Mouse (Mus musculus): ENCODE measurements around the gene Emc6. TPM values are rescaled to one million over a fixed set of nuclear protein-coding genes. Genes with fewer than 3 reads are reported as not detected.

The Emc6 gene
- 10 to 100 TPM; 78.3 to 84.4 TPM for total RNA-seq (2021)

GRCm38 (mm10) chr11:73176608-73177508, at the start of gene Emc6, which contains the start of gene Tax1bp3:
TSS of gene Emc6 (minus strand) at chr11:73177037.
TSS of gene Tax1bp3 (plus strand) at chr11:73177083.
- intact Hi-C loops (cut with DNase I), result no loop called here
- peak; percentile 94 for DNase-seq (ENCODE audit: low spot score)

- no peak for DNase-seq (ENCODE audit: low spot score)
- intact Hi-C loops (cut with DNase I), result no loop called here
Measured at GRCm38 (mm10) chr11:73225856-73226255, 49.0 kb upstream of the Emc6 start.

- intact Hi-C loops (cut with DNase I), result loop anchor here (5.0 kb wide), 1 partner anchor 58 kb away; no protein-coding TSS in a partner anchor
- DNase-seq (ENCODE audit: low spot score), result no peak
Measured at GRCm38 (mm10) chr11:73223966-73224365, 47.1 kb upstream of the Emc6 start.

- no peak for DNase-seq (ENCODE audit: low spot score)
- intact Hi-C loops (cut with DNase I), result loop anchor here (5.0 kb wide), 1 partner anchor 59 kb away; no protein-coding TSS in a partner anchor
Measured at GRCm38 (mm10) chr11:73222846-73223245, 46.0 kb upstream of the Emc6 start.

GRCm38 (mm10) chr11:73220651-73221050, 43.8 kb upstream of the Emc6 start:
- no peak for DNase-seq (ENCODE audit: low spot score)
- intact Hi-C loops (cut with DNase I), result loop anchor here (5.0 kb wide), 1 partner anchor 62 kb away; no protein-coding TSS in a partner anchor

GRCm38 (mm10) chr11:73219671-73220070, 42.8 kb upstream of the Emc6 start:
- no peak for DNase-seq (ENCODE audit: low spot score)
- intact Hi-C loops (cut with DNase I), result loop anchor here (5.0 kb wide), 1 partner anchor 63 kb away; no protein-coding TSS in a partner anchor

- intact Hi-C loops (cut with DNase I), result no loop called here
- no peak for DNase-seq (ENCODE audit: low spot score)
Measured at GRCm38 (mm10) chr11:73213956-73214355, 37.1 kb upstream of the Emc6 start.

- intact Hi-C loops (cut with DNase I), result no loop called here
- no peak for DNase-seq (ENCODE audit: low spot score)
Measured at GRCm38 (mm10) chr11:73207621-73208020, 30.8 kb upstream of the Emc6 start.

- no peak for DNase-seq (ENCODE audit: low spot score)
- intact Hi-C loops (cut with DNase I), result no loop called here
Measured at GRCm38 (mm10) chr11:73205194-73205593, 28.4 kb upstream of the Emc6 start.

- DNase-seq (ENCODE audit: low spot score), result no peak
Measured at GRCm38 (mm10) chr11:73203895-73204294, 27.1 kb upstream of the Emc6 start.

GRCm38 (mm10) chr11:73201597-73201996, 24.8 kb upstream of the Emc6 start:
- intact Hi-C loops (cut with DNase I), result loop anchor here (2.0 kb wide), 1 partner anchor 63 kb away; the partner anchor contains the start of gene Haspin

More at GRCm38 (mm10) chr11:73203895-73204294, 27.1 kb upstream of the Emc6 start:
- intact Hi-C loops (cut with DNase I), result no loop called here

GRCm38 (mm10) chr11:73201021-73201420, 24.2 kb upstream of the Emc6 start:
- DNase-seq (ENCODE audit: low spot score), result no peak
- intact Hi-C loops (cut with DNase I), result loop anchor here (2.0 kb wide), 1 partner anchor 62 kb away; the partner anchor contains the start of gene Haspin

More at GRCm38 (mm10) chr11:73201597-73201996, 24.8 kb upstream of the Emc6 start:
- peak; percentile 24 for DNase-seq (ENCODE audit: low spot score)

- intact Hi-C loops (cut with DNase I), result loop anchor here (2.0 kb wide), 2 partner anchors 21 to 61 kb away; partner anchors contain the start of gene Haspin
- no peak for DNase-seq (ENCODE audit: low spot score)
Measured at GRCm38 (mm10) chr11:73199879-73200278, 23.0 kb upstream of the Emc6 start.

- intact Hi-C loops (cut with DNase I), result loop anchor here (2.0 kb wide), 1 partner anchor 20 kb away; no protein-coding TSS in a partner anchor
Measured at GRCm38 (mm10) chr11:73199230-73199712, 22.4 kb upstream of the Emc6 start, which contains the start of gene Shpk. TSS of gene Shpk (plus strand) at chr11:73199460.

GRCm38 (mm10) chr11:73198603-73199229, 21.9 kb upstream of the Emc6 start, which contains the start of gene Ctns:
TSS of gene Ctns (minus strand) at chr11:73199042.
- intact Hi-C loops (cut with DNase I), result loop anchor here (2.0 kb wide), 1 partner anchor 20 kb away; no protein-coding TSS in a partner anchor
- DNase-seq (ENCODE audit: low spot score), result peak; percentile 80

More at GRCm38 (mm10) chr11:73199230-73199712, 22.4 kb upstream of the Emc6 start, which contains the start of gene Shpk:
- peak; percentile 91 for DNase-seq (ENCODE audit: low spot score)

- no peak for DNase-seq (ENCODE audit: low spot score)
- intact Hi-C loops (cut with DNase I), result loop anchor here (2.0 kb wide), 1 partner anchor 19 kb away; no protein-coding TSS in a partner anchor
Measured at GRCm38 (mm10) chr11:73198190-73198589, 21.4 kb upstream of the Emc6 start.

GRCm38 (mm10) chr11:73194444-73194843, 17.6 kb upstream of the Emc6 start:
- intact Hi-C loops (cut with DNase I), result no loop called here
- DNase-seq (ENCODE audit: low spot score), result no peak

GRCm38 (mm10) chr11:73193047-73193446, 16.2 kb upstream of the Emc6 start:
- intact Hi-C loops (cut with DNase I), result no loop called here
- no peak for DNase-seq (ENCODE audit: low spot score)

- no peak for DNase-seq (ENCODE audit: low spot score)
- intact Hi-C loops (cut with DNase I), result no loop called here
Measured at GRCm38 (mm10) chr11:73187231-73187630, 10.4 kb upstream of the Emc6 start.

Measured in heart, postnatal 25 days (tissue).